Mouse (Mus musculus) right cerebral cortex, postnatal 25 days (tissue): ENCODE measurements at regions not wholly inside any gene's neighbourhood (a gene's known extent, or its start where the extent isn't known, plus 50 kb on each side); places are given as distances from the start of the nearest gene placed in this dataset.

ENCODE experiments used
- DNase-seq: peaks from one replicate; pipeline ENCODE4 v3.0.0; 2022

DNA sequence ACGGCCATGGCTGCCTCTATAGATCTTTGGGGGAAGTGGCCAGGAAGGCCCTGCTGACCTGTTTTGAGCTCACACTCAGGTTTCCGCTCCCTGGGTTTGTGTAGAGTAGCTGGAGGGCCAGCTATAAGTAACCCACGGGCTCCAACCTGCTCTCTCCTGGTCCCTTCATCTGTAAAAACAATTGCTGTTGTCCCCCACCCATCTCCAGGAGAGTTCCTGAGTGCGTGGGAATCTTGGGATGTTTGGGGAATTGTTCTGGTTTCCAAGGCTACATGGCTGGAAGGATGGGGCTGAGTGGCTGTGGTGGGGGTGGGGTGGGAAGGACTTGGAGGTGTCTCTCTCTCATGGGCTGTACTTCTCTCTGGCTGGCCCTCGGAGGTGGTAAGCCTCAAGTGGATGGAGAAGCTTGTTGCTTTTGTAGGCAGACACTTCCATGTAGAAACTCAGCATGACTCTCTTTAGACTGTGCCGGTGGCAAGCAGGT lies 86.0 kb downstream of the Ackr3 start:
- DNase-seq, result no peak

- DNase-seq, result no peak
These were observed 86.8 kb downstream of the Ackr3 start for GRCm38 (mm10) chr1:90290428-90291197.

GRCm38 (mm10) chr1:90291256-90291655 lies 87.5 kb downstream of the Ackr3 start:
- no peak for DNase-seq

GRCm38 (mm10) chr1:90297751-90298150 lies 94.0 kb downstream of the Ackr3 start:
- no peak for DNase-seq

- no peak for DNase-seq
These were observed 96.4 kb downstream of the Ackr3 start for GRCm38 (mm10) chr1:90300229-90300628.

- DNase-seq, result no peak
These were observed 100.6 kb downstream of the Ackr3 start for GRCm38 (mm10) chr1:90304331-90304730.

DNA sequence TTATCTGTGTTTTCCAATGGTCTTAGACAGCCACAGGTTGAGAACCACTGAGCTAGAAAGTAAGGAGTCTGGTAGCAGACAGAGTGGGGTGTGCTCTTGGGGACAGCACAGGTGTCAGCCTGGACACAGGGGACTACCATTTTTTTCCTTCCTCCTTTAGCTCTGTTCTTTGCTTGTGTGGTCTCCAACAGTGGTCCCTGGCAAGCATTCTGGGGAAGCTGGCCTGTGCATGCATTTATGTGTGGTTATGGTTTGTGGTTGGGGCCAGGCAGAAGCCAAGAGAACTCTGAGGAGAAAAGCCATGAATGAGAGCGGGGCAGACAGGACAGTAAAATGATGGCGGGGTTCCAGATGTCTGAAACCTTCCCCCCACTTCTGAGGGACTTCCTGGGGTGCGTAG lies 107.2 kb downstream of the Ackr3 start:
- DNase-seq, result no peak

- DNase-seq, result no peak
These were observed 108.1 kb downstream of the Ackr3 start for GRCm38 (mm10) chr1:90311649-90312442.

- no peak for DNase-seq
These were observed 110.1 kb downstream of the Ackr3 start for GRCm38 (mm10) chr1:90313750-90314359.

- no peak for DNase-seq
These were observed 114.1 kb downstream of the Ackr3 start for GRCm38 (mm10) chr1:90317902-90318301.

DNA sequence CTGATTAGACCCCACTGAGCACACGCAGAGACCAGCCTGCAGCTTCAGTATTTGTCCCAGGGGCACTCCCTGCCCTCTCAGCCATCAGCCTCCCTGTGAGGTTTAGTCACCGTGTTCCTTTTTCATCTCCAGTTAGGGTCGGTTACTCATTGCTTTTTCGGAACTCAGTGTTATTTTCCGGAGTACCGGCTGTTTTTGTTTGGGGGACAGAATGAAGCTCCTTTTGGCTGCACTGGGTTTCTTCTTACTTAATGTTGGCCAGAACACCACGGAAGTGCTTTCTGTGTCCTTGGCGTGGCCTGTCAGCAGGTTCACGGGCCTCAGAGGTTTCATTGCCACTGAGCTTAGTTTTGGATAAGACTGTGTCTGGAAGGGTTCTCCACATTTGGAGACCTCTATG lies 114.7 kb downstream of the Ackr3 start:
- DNase-seq, result no peak

- DNase-seq, result no peak
These were observed 116.7 kb downstream of the Ackr3 start for GRCm38 (mm10) chr1:90320518-90320917.

GRCm38 (mm10) chr1:90321501-90321900 lies 117.7 kb downstream of the Ackr3 start:
- no peak for DNase-seq

- no peak for DNase-seq
These were observed 123.5 kb downstream of the Ackr3 start for GRCm38 (mm10) chr1:90327237-90327636.

GRCm38 (mm10) chr1:90332531-90332930 lies 128.8 kb downstream of the Ackr3 start:
- no peak for DNase-seq

GRCm38 (mm10) chr1:90333676-90334430 lies 130.1 kb downstream of the Ackr3 start:
- no peak for DNase-seq

- DNase-seq, result no peak
These were observed 131.4 kb downstream of the Ackr3 start for GRCm38 (mm10) chr1:90335001-90335747.

GRCm38 (mm10) chr1:90337876-90338316 lies 134.1 kb downstream of the Ackr3 start:
- DNase-seq, result no peak

DNA sequence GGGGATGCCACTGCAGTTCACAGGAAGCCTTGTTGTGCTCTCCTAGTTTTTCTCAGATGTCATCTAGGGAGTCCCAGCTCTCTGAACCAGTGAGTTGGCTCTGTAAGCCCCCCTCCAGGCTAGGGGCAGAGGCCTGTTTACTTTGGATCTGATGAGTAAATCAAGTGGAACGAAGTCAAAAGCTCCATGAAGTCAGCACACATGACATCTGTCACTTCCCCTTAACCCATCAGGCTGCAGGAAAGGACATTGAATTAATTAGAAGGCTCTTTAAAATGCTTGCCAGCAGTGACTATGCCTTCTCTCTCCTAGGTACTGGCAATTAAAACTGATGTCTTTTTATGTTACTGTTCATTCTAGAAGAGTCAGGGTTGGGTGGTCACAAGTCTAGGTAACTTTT lies 138.6 kb downstream of the Ackr3 start:
- no peak for DNase-seq

DNA sequence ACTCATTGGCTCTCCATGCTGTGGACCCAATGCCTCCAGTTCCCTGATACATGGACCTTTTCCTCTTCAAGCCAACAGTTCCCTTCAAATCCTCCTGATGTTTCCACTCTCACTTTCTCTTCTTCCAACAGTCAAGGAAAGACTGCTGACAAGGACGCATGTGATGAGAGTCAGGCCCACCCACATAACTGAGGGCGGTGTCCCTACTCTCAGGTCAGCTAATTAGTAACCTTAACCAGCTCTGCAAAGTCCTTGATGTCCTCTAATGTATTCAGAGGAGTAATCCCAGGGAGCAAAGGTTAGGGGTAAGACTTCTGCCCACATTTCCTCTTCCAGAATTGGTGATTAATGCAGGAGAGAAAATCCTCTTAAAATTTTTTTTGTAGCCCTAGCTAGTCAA lies 139.7 kb downstream of the Ackr3 start:
- no peak for DNase-seq

DNA sequence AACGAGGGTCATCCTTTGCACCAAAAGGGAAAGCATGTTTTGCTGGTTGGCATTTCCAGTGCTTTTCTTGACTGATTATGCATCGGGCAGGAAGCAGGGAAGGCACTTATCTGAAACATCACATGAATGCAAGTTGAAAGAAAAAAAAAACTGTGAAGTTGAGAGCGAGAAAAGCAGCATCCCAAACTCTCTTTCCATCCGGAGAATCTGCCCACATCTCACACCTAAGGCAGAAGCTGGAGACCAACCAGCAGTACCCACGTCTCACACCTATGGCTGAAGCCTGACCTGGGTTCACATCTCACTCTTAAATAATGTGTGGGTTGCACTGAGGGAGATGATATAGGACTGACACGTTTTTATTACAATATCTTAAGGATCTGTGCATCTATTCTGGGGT lies 143.3 kb downstream of the Ackr3 start:
- DNase-seq, result no peak

GRCm38 (mm10) chr1:90349611-90350010 lies 145.8 kb downstream of the Ackr3 start:
- no peak for DNase-seq
